Mouse (Mus musculus): ENCODE data around the gene Prr7. TPM values are rescaled to one million over a fixed set of nuclear protein-coding genes. Genes with fewer than 3 reads are reported as not detected.

Prr7 gene
- total and polyA plus RNA-seq, 3 experiments = 2.7 to 8.7 TPM; not detected in 1

DNA sequence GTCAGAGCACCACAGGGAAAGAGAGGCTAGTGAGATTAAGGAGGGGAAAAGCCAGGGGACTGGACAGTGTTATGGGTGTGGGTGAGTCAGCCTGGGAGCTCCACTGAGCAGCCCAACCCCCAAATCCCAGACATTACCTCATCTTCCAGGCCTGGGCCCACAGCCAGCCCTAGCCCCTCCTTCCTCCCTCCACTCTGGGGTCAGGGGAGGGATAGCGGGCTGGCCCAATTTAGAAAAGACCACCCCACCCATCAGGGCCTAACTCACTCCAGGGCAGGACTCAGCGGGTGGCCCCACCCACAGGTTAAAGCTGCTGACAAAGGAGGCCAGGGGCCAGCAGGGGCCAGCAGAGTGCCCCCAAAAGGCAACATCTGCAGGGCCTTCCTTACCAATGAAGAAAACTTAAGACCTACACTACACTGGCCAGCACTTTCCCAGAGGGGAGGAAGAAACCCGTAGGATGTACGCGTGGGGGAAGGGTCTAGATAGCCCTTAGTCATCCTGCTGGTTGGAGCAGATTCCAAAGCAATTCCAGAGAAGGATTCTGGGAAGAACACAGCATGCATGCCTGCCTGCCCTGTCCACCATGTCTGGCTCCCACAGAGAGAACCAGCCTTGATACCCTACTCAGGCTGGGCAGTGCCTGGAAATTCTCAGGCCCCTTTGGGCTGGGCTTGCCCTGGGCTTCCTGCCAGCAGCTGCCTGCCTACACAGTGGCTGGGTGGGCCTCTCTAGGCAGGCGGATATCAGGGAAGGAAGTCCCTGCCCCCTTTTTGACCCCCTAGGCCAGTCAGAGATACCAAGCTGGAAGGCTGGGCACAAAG, 46.8 kb downstream of the Prr7 start:
- no peak for TF ChIP-seq MAX (IDR thresholded peaks at IDR 0.05; ENCODE audit: low read length)
- TF ChIP-seq MXI1 (IDR thresholded peaks at IDR 0.05; ENCODE audit: low read depth, low read length) = 0 out of 2 replicates have a peak, but pooled peaks have one; percentile 10
- TF ChIP-seq USF1 (IDR thresholded peaks at IDR 0.05; ENCODE audit: low read depth, low read length) = no peak
- no peak for TF ChIP-seq CHD2 (IDR thresholded peaks at IDR 0.05; ENCODE audit: low read length)
- TF ChIP-seq SIN3A (IDR thresholded peaks at IDR 0.05; ENCODE audit: low read length) = peak; percentile 33; the same call in 1 of the 2 replicates
- no peak for TF ChIP-seq MYB (IDR thresholded peaks at IDR 0.05; ENCODE audit: low read depth, low read length)
- no peak for TF ChIP-seq SMC3 (IDR thresholded peaks at IDR 0.05; ENCODE audit: low read depth, low read length)
- TF ChIP-seq POLR2AphosphoS5 (IDR thresholded peaks at IDR 0.05; ENCODE audit: borderline replicate concordance, low read depth, low read length) = no peak
- TF ChIP-seq POLR2A (IDR thresholded peaks at IDR 0.05; ENCODE audit: control insufficient read depth in 1 of 2, insufficient read depth in 1 of 2, low read depth in 1 of 2, low read length in 2 of 2, poor library complexity in 1 of 2) = no peak
- TF ChIP-seq NELFE (IDR thresholded peaks at IDR 0.05; ENCODE audit: low read depth, low read length) = peak; percentile 37
- TF ChIP-seq GATA1 (IDR thresholded peaks at IDR 0.05; ENCODE audit: low read depth, low read length) = 0 out of 2 replicates have a peak, but pooled peaks have one; percentile 3
- no peak for TF ChIP-seq USF2 (IDR thresholded peaks at IDR 0.05; ENCODE audit: borderline replicate concordance in 1 of 2, insufficient read depth in 1 of 2, low read depth in 1 of 2, low read length in 2 of 2)
- TF ChIP-seq MAZ (IDR thresholded peaks at IDR 0.05; ENCODE audit: low read depth, low read length) = 0 out of 2 replicates have a peak, but pooled peaks have one; percentile 24
- TF ChIP-seq CTCF (IDR thresholded peaks at IDR 0.05 in 2 of 3, conservative IDR thresholded peaks at IDR 0.05 in 1 of 3; ENCODE audit: control insufficient read depth in 1 of 3, insufficient read depth in 1 of 3, low read depth in 2 of 3, low read length in 3 of 3, poor library complexity in 1 of 3, severe bottlenecking in 1 of 3) = peak in 2 of 3 experiments; percentile 20 to 33; a peak in 3 of 6 replicates
- TF ChIP-seq ETS1 (IDR thresholded peaks at IDR 0.05; ENCODE audit: low read depth, low read length) = peak; percentile 29; the same call in 1 of the 2 replicates
- 0 out of 2 replicates have a peak, but pooled peaks have one; percentile 6 for TF ChIP-seq RCOR1 (IDR thresholded peaks at IDR 0.05; ENCODE audit: low read depth, low read length)
- TF ChIP-seq EP300 (IDR thresholded peaks at IDR 0.05; ENCODE audit: low read depth in 1 of 2, low read length in 2 of 2) = peak in 1 of 2 experiments; percentile 51; a peak in 2 of 4 replicates
- Histone ChIP-seq H3K4me3 (ENCODE audit: control insufficient read depth in 1 of 2, insufficient read depth in 1 of 2, low read depth in 2 of 2, low read length in 2 of 2) (peak overlapping the region; percentile 22 to 63; a peak in 3 of 4 replicates), H3K36me3 (ENCODE audit: control insufficient read depth in 1 of 2, insufficient read depth in 2 of 2, low read length in 2 of 2) (peaks cover 0 to 27% of the 10 kb centered on the region in 2 experiments; a peak in 2 of 4 replicates), H3K27me3 (ENCODE audit: control insufficient read depth in 1 of 2, insufficient read depth in 2 of 2, low read length in 2 of 2) (no peaks in the 10 kb centered on the region), H3K79me2 (ENCODE audit: control insufficient read depth, insufficient read depth, low read length, poor library complexity) (peaks cover 6% of the 10 kb centered on the region), H3K4me1 (ENCODE audit: control insufficient read depth in 1 of 2, insufficient read depth in 2 of 2, low read length in 2 of 2) (peaks cover 27 to 32% of the 10 kb centered on the region in 2 experiments), H3K9ac (ENCODE audit: control insufficient read depth, low read depth, low read length, poor library complexity, severe bottlenecking) (peak overlapping the region; percentile 77), H3K9me3 (replicated peaks; ENCODE audit: insufficient read depth, low read length) (no peaks in the 10 kb centered on the region), H3K27ac (ENCODE audit: control insufficient read depth, low read depth, low read length) (peak overlapping the region; percentile 78)
- DNase-seq (ENCODE audit: low read depth, low spot score) = peak; percentile 73

DNA sequence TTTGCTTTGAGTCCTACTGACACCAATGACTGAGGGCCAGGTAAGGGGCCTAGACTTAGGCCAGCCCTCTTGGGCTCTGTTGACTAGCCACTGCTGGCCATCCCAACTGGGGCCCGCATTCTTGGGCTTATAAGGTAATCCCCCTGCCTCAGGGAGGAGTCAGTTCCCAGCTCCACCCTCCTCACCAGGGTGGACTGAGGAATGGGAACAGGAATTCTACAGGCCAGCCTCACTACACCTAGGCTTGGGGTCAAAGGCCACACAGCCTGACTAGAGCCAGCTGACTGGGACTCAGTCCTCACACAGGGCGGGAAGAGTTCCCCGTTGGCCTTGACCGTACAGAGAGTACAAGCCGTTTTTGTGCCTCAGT, 47.4 kb downstream of the Prr7 start:
- Histone ChIP-seq H3K27ac (ENCODE audit: control insufficient read depth, low read depth, low read length) (peak overlapping the region; percentile 78), H3K9ac (ENCODE audit: control insufficient read depth, low read depth, low read length, poor library complexity, severe bottlenecking) (peak overlapping the region; percentile 77), H3K4me1 (ENCODE audit: control insufficient read depth in 1 of 2, insufficient read depth in 2 of 2, low read length in 2 of 2) (peaks cover 27 to 32% of the 10 kb centered on the region in 2 experiments), H3K27me3 (ENCODE audit: control insufficient read depth in 1 of 2, insufficient read depth in 2 of 2, low read length in 2 of 2) (no peaks in the 10 kb centered on the region), H3K79me2 (ENCODE audit: control insufficient read depth, insufficient read depth, low read length, poor library complexity) (peaks cover 6% of the 10 kb centered on the region), H3K36me3 (ENCODE audit: control insufficient read depth in 1 of 2, insufficient read depth in 2 of 2, low read length in 2 of 2) (peaks cover 0 to 27% of the 10 kb centered on the region in 2 experiments; a peak in 2 of 4 replicates), H3K9me3 (replicated peaks; ENCODE audit: insufficient read depth, low read length) (no peaks in the 10 kb centered on the region), H3K4me3 (ENCODE audit: control insufficient read depth in 1 of 2, insufficient read depth in 1 of 2, low read depth in 2 of 2, low read length in 2 of 2) (peak overlapping the region; percentile 22 to 63; a peak in 3 of 4 replicates)
- TF ChIP-seq POLR2AphosphoS2 (IDR thresholded peaks at IDR 0.05; ENCODE audit: low read length) (no peak), TAL1 (IDR thresholded peaks at IDR 0.05; ENCODE audit: low read length) (no peak)
- DNase-seq (ENCODE audit: low read depth, low spot score) = no peak
